10 mouse cellular contexts compared by ENCODE assay signal in genomic region chr11:96764511-96765350, GRCm38 (mm10). TPM values are rescaled to one million over a fixed set of nuclear protein-coding genes. Genes with fewer than 3 reads are reported as not detected.
DNase-seq lines count a peak whose midpoint lies in the region; ATAC-seq and TF ChIP-seq lines count a peak whose summit lies in the region.
"Had no signal": no experiment of that assay in that cellular context is flagged by ENCODE, and none has a peak within 500 bp of the region (broad histone marks: within the 10 kb centered on the region; RNA-seq: fewer than 3 reads in every experiment).

No protein-coding gene starts in this region.

- no peak overlapping the region for H3K4me3 ChIP-seq in heart, embryonic 13.5 days
- H3K4me3 ChIP-seq in spleen, adult 2 months (ENCODE audit: extremely low read depth, insufficient read depth, insufficient read length), result no peak overlapping the region
- H3K4me3 ChIP-seq in macrophage (ENCODE audit: inconsistent target), result no peak overlapping the region

- peak overlapping the region; percentile 2; the same call in 1 of the 2 replicates for H3K9ac ChIP-seq in heart, embryonic 13.5 days

- H3K4me2 ChIP-seq in heart, embryonic 13.5 days, result no peak overlapping the region

- 40% methylated on average over 13 of the region's 13 CpGs for WGBS in heart, embryonic 13.5 days
- 82% methylated on average over 13 of the region's 13 CpGs for WGBS in spleen, adult 2 months
- 83% methylated on average over 13 of the region's 13 CpGs for WGBS in macrophage (ENCODE audit: missing documents)

- H3K79me2 ChIP-seq in macrophage (ENCODE audit: inconsistent target), result no peaks in the 10 kb centered on the region

- H3K27me3 ChIP-seq in heart, embryonic 13.5 days (replicated peaks), result peaks cover 2% of the 10 kb centered on the region; the same call in 1 of the 2 replicates
- H3K27me3 ChIP-seq in spleen, adult 2 months (ENCODE audit: control insufficient read depth, insufficient read depth, low read length), result no peaks in the 10 kb centered on the region

- H3K9me3 ChIP-seq in heart, embryonic 13.5 days, result no peaks in the 10 kb centered on the region
- H3K9me3 ChIP-seq: megakaryocyte, embryonic 14.5 days had no signal

- TF ChIP-seq CTCF in spleen, adult 2 months (IDR thresholded peaks at IDR 0.05; ENCODE audit: extremely low read depth, insufficient read depth, insufficient read length, insufficient replicate concordance), result no peak

- peaks cover 25% of the 10 kb centered on the region for H3K36me3 ChIP-seq in heart, embryonic 13.5 days
- H3K36me3 ChIP-seq in spleen, adult 2 months (ENCODE audit: control insufficient read depth, insufficient read depth, low read length), result peaks cover 16% of the 10 kb centered on the region
- H3K36me3 ChIP-seq in macrophage (ENCODE audit: inconsistent target), result peaks cover 18% of the 10 kb centered on the region

- no peak for ATAC-seq in heart, embryonic 13.5 days (ENCODE audit: extremely low read depth, insufficient number of reproducible peaks, low FRiP score, low TSS enrichment)
- ATAC-seq in megakaryocyte progenitor cell, adult 5-6 weeks (replicated peaks; ENCODE audit: poor library complexity), result no peak

- no peak for DNase-seq in heart, postnatal 36 days
- DNase-seq in spleen, adult 2 months (ENCODE audit: low read depth in 1 of 2, low spot score in 2 of 2), result no peak
- no peak for DNase-seq in spleen, postnatal 14 days (ENCODE audit: low spot score in 2 of 2)
- no peak for DNase-seq in adrenal gland, adult 8-10 months
- DNase-seq in urinary bladder, postnatal 10 days (ENCODE audit: low spot score), result no peak
- DNase-seq: gastrocnemius, postnatal 14 days had no signal

- TF ChIP-seq POLR2A in spleen, adult 2 months (IDR thresholded peaks at IDR 0.05; ENCODE audit: low read depth, low read length), result no peak

- H3K4me1 ChIP-seq in heart, embryonic 13.5 days, result 0 out of 2 replicates have a peak, but pooled peaks cover 5% of the 10 kb centered on the region
- H3K4me1 ChIP-seq in spleen, adult 2 months (ENCODE audit: control insufficient read depth, insufficient read depth, insufficient read length), result peaks cover 11% of the 10 kb centered on the region; the same call in 1 of the 2 replicates

- peak overlapping the region; percentile 62 for H3K27ac ChIP-seq in heart, embryonic 13.5 days (replicated peaks)
- peak overlapping the region; percentile 36; the same call in 1 of the 2 replicates for H3K27ac ChIP-seq in spleen, adult 2 months (ENCODE audit: insufficient read depth, low read length)
- peak overlapping the region; percentile 84 for H3K27ac ChIP-seq in macrophage

- intact Hi-C loops in heart, postnatal 36 days (cut with DNase I), result no loop called here

RNA-seq across cellular contexts. Expression of gene Snx11, which starts 12.6 kb away (rescaled TPM):
- polyA plus RNA-seq in heart, embryonic 13.5 days (2015; fragmentation: Nextera tagmentation; extraction: Ambion mirVana), result 10.7 and 11.8 TPM in 2 replicates
- total RNA-seq in heart, postnatal 36 days (2021), result 10 to 100 TPM; 12.1 to 12.6 TPM
- 27.2 and 28.6 TPM in 2 replicates for polyA plus RNA-seq in spleen, adult 2 months (2012; rRNA removed)
- 100 to 1,000 TPM; 101 to 284 (median 211) TPM for total RNA-seq in macrophage (2018; cell fraction: chromatin; rRNA removed)
- 10 to 100 TPM in 25 of 26 experiments, 1 to 10 TPM in 1; 9.6 to 32.1 (median 18.4) TPM for total RNA-seq in macrophage (2018; cell fraction: cytosol; rRNA removed)
- 100 to 1,000 TPM in 15 of 26 experiments, 10 to 100 TPM in 11; 57.9 to 199 (median 104) TPM for total RNA-seq in macrophage (2018; cell fraction: nucleus; rRNA removed)
- polyA plus RNA-seq in macrophage (2018), result 14.2 to 28.6 TPM (median 20.6 TPM) in 3 replicates
- total RNA-seq in megakaryocyte progenitor cell, adult 5-6 weeks (2015), result 8.6 and 9.6 TPM in 2 replicates
- total RNA-seq in megakaryocyte progenitor cell, adult 5-6 weeks (2017), result 16.9 and 17.3 TPM in 2 replicates
- total RNA-seq in adrenal gland, adult 8-10 months (2022), result 10 to 100 TPM; 28.7 to 59.2 (median 36.3) TPM

RNA-seq across cellular contexts. Expression of gene Cbx1, which starts 24.2 kb away (rescaled TPM):
- polyA plus RNA-seq in heart, embryonic 13.5 days (2015; fragmentation: Nextera tagmentation; extraction: Ambion mirVana), result 53.3 and 56.4 TPM in 2 replicates
- total RNA-seq in heart, postnatal 36 days (2021), result 10 to 100 TPM; 32.5 to 35.2 TPM
- 13.9 and 18.2 TPM in 2 replicates for polyA plus RNA-seq in spleen, adult 2 months (2012; rRNA removed)
- 10 to 100 TPM; 20.3 to 98.2 (median 50.7) TPM for total RNA-seq in macrophage (2018; cell fraction: chromatin; rRNA removed)
- total RNA-seq in macrophage (2018; cell fraction: cytosol; rRNA removed), result 10 to 100 TPM; 25.5 to 43.3 (median 36.3) TPM
- total RNA-seq in macrophage (2018; cell fraction: nucleus; rRNA removed), result 10 to 100 TPM; 17.8 to 78.4 (median 39.7) TPM
- polyA plus RNA-seq in macrophage (2018), result 40.5 to 73.7 TPM (median 45.0 TPM) in 3 replicates
- total RNA-seq in megakaryocyte progenitor cell, adult 5-6 weeks (2015), result 61.3 and 70.5 TPM in 2 replicates
- 94.4 and 116 TPM in 2 replicates for total RNA-seq in megakaryocyte progenitor cell, adult 5-6 weeks (2017)
- 10 to 100 TPM; 63.6 to 80.2 (median 78.0) TPM for total RNA-seq in adrenal gland, adult 8-10 months (2022)
